Mouse (Mus musculus): ENCODE data around the gene Col20a1.

Gene Col20a1

DNA sequence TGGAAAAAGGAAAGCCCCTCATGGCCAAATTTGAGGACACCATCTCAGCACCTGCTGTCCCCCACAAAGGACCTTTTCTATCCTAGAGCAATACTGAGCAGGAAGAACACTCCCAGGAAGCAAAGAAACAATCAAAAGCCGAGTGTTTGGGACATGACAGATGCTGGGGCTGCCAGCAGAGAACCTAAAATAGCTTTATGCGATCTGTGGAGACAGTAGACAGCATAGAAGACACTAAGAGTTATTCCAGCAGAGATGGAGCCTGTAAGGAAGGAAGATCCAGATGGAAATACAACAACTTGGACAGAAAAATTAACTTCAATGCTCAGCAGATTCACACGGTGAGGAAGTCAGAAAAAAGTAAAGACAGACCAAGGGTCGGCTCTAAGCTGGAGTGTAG is 79.5 kb downstream of the Col20a1 start:
- no peak for DNase-seq (ENCODE audit: low spot score in 2 of 2)
